8 mouse cellular contexts compared by ENCODE assay signal in the genomic region with DNA sequence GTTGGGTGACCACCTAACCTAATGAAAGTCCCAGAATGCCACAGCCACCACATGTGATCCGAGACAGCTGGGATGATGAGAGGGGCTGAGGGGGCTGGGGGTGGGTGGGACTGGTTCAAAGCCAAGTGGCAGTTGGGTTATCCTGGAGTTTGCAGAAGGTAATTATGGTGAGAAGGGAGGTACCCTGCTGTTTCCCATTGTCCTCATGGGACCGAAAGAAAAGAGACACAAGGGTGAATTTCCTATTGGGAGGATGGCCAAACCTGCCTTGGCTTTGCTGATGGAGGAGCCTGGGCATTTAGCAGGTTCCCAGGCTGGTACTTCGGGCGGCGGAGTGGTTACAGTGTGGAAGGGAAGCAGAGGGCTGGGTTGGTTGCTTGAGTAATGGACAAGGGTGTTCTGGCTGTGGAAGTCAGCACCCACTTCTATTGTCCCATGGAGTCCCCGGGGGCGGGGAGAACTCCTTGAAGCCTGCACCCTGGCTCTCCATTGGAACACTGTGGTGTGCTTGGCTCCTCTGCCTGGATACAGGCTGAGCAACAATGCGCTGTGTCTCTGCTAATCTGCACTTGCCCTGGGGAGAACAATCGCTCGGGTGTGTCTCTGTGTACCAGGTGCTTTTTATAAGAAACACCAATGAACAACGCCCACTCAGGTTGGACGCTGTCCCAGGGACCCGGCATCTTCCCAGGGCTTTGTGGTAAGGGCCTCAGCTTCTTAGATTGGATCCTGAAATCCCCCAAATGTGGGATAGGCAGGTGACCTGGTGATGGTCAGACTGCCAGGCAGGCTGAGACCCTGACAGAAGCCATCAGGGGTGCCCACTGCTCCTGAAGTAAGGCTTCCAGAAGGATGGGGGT.
DNase-seq lines count a peak whose midpoint lies in the region; ATAC-seq and TF ChIP-seq lines count a peak whose summit lies in the region.

No protein-coding gene starts in this region.

- H3K4me1 ChIP-seq in liver, embryonic 12.5 days = peaks cover 52% of the 10 kb centered on the region
- H3K4me1 ChIP-seq in liver, postnatal 0 days (ENCODE audit: insufficient read depth) = peaks cover 31% of the 10 kb centered on the region
- H3K4me1 ChIP-seq in embryonic facial prominence, embryonic 12.5 days = peaks cover 54% of the 10 kb centered on the region
- peaks cover 60% of the 10 kb centered on the region for H3K4me1 ChIP-seq in hindbrain, embryonic 13.5 days (replicated peaks)

- no peak for DNase-seq in liver, postnatal 0 days
- peak; percentile 44 for DNase-seq in heart, postnatal 4 days
- DNase-seq in right cerebral cortex, postnatal 36 days (ENCODE audit: low spot score in 2 of 2) = peak; percentile 37 to 43
- no peak for DNase-seq in layer of hippocampus, postnatal 36 days
- DNase-seq in urinary bladder, adult 2 months (ENCODE audit: low spot score) = no peak

- no peak for TF ChIP-seq EP300 in liver, postnatal 0 days (IDR thresholded peaks at IDR 0.05; ENCODE audit: low read depth)

- WGBS in liver, embryonic 12.5 days (ENCODE audit: insufficient replicate concordance) = 65% methylated on average over 13 of the region's 13 CpGs
- 69% methylated on average over 13 of the region's 13 CpGs for WGBS in liver, postnatal 0 days (ENCODE audit: insufficient replicate concordance)
- WGBS in embryonic facial prominence, embryonic 12.5 days = 58% methylated on average over 13 of the region's 13 CpGs
- WGBS in hindbrain, embryonic 13.5 days = 57% methylated on average over 13 of the region's 13 CpGs

- H3K36me3 ChIP-seq in liver, embryonic 12.5 days = no peaks in the 10 kb centered on the region
- H3K36me3 ChIP-seq in liver, postnatal 0 days (replicated peaks; ENCODE audit: insufficient read depth, low read length) = no peaks in the 10 kb centered on the region
- no peaks in the 10 kb centered on the region for H3K36me3 ChIP-seq in embryonic facial prominence, embryonic 12.5 days
- no peaks in the 10 kb centered on the region for H3K36me3 ChIP-seq in hindbrain, embryonic 13.5 days

- peaks cover 52% of the 10 kb centered on the region for H3K27me3 ChIP-seq in liver, embryonic 12.5 days (replicated peaks)
- 0 out of 2 replicates have a peak, but pooled peaks cover 5% of the 10 kb centered on the region for H3K27me3 ChIP-seq in liver, postnatal 0 days (ENCODE audit: insufficient read depth, low read length)
- H3K27me3 ChIP-seq in embryonic facial prominence, embryonic 12.5 days = no peaks in the 10 kb centered on the region
- H3K27me3 ChIP-seq in hindbrain, embryonic 13.5 days = peaks cover 10% of the 10 kb centered on the region; the same call in 1 of the 2 replicates

- H3K27ac ChIP-seq in liver, embryonic 12.5 days = 0 out of 2 replicates have a peak overlapping the region, but pooled peaks have one; percentile 45
- H3K27ac ChIP-seq in liver, postnatal 0 days (ENCODE audit: low read depth) = no peak overlapping the region
- peak overlapping the region; percentile 96; the same call in 1 of the 2 replicates for H3K27ac ChIP-seq in embryonic facial prominence, embryonic 12.5 days
- H3K27ac ChIP-seq in hindbrain, embryonic 13.5 days = no peak overlapping the region

- no peak for TF ChIP-seq CTCF in liver, postnatal 0 days (IDR thresholded peaks at IDR 0.05; ENCODE audit: low read depth)

- no peaks in the 10 kb centered on the region for H3K9me3 ChIP-seq in liver, embryonic 12.5 days (replicated peaks)
- no peaks in the 10 kb centered on the region for H3K9me3 ChIP-seq in liver, postnatal 0 days (ENCODE audit: low read length)
- no peaks in the 10 kb centered on the region for H3K9me3 ChIP-seq in embryonic facial prominence, embryonic 12.5 days
- no peaks in the 10 kb centered on the region for H3K9me3 ChIP-seq in hindbrain, embryonic 13.5 days

- ATAC-seq in liver, embryonic 12.5 days = no peak
- ATAC-seq in liver, postnatal 0 days = no peak
- no peak for ATAC-seq in embryonic facial prominence, embryonic 12.5 days (ENCODE audit: insufficient number of reproducible peaks, insufficient read depth, low FRiP score, low TSS enrichment)
- no peak for ATAC-seq in hindbrain, embryonic 13.5 days (ENCODE audit: low FRiP score)

- no peak overlapping the region for H3K4me3 ChIP-seq in liver, embryonic 12.5 days
- H3K4me3 ChIP-seq in liver, postnatal 0 days (ENCODE audit: low read depth, low read length) = no peak overlapping the region
- no peak overlapping the region for H3K4me3 ChIP-seq in embryonic facial prominence, embryonic 12.5 days
- no peak overlapping the region for H3K4me3 ChIP-seq in hindbrain, embryonic 13.5 days

- no peak overlapping the region for H3K9ac ChIP-seq in liver, embryonic 12.5 days
- no peak overlapping the region for H3K9ac ChIP-seq in liver, postnatal 0 days (replicated peaks)
- no peak overlapping the region for H3K9ac ChIP-seq in embryonic facial prominence, embryonic 12.5 days
- no peak overlapping the region for H3K9ac ChIP-seq in hindbrain, embryonic 13.5 days

- H3K4me2 ChIP-seq in liver, embryonic 12.5 days = no peak overlapping the region
- H3K4me2 ChIP-seq in liver, postnatal 0 days (ENCODE audit: low read depth, low read length) = no peak overlapping the region
- H3K4me2 ChIP-seq in embryonic facial prominence, embryonic 12.5 days (replicated peaks) = peak overlapping the region; percentile 72; the same call in 1 of the 2 replicates
- H3K4me2 ChIP-seq in hindbrain, embryonic 13.5 days = no peak overlapping the region

Comparison
In these comparisons a context has a peak if more than half of its experiments do, and no peak if none do; other contexts are left out.
1. H3K27ac ChIP-seq: peak in liver, embryonic 12.5 days (single experiment) and embryonic facial prominence, embryonic 12.5 days (single experiment); none in liver, postnatal 0 days (single experiment) and hindbrain, embryonic 13.5 days (single experiment).
2. DNase-seq: peak in heart, postnatal 4 days (single experiment) and right cerebral cortex, postnatal 36 days (2 of 2); none in liver, postnatal 0 days (single experiment), layer of hippocampus, postnatal 36 days (0 of 2) and urinary bladder, adult 2 months (single experiment).